Mouse (Mus musculus) erythroblast, embryonic 14.5 days (primary cell): ENCODE data around the gene C130079G13Rik. TPM values are rescaled to one million over a fixed set of nuclear protein-coding genes. Genes with fewer than 3 reads are reported as not detected.
"Not testable (repeated sequence)": the region's sequence is repeated elsewhere in the genome, so short reads cannot be mapped to it uniquely, and the experiment has no call there.

ENCODE experiments used
- H3K27me3 ChIP-seq: 2 replicates; pipeline ENCODE4 v1.6.1; 2012; ENCODE audit warnings: inconsistent platforms; ENCODE audit not compliant: control insufficient read depth
- H3K36me3 ChIP-seq: 2 replicates; pipeline ENCODE4 v1.6.1; 2012; ENCODE audit warnings: mild to moderate bottlenecking, inconsistent platforms; ENCODE audit not compliant: control insufficient read depth
- H3K4me1 ChIP-seq: 2 replicates; pipeline ENCODE4 v1.6.1; 2012; ENCODE audit warnings: inconsistent platforms; ENCODE audit not compliant: control insufficient read depth
- H3K4me3 ChIP-seq: replicated peaks from 2 replicates; pipeline ENCODE3; 2012; ENCODE audit warnings: moderate library complexity, mild to moderate bottlenecking, inconsistent platforms
- H3K9me3 ChIP-seq: 2 replicates; pipeline ENCODE4 v1.6.1; 2012; ENCODE audit warnings: low read length, inconsistent platforms, mixed read lengths; ENCODE audit not compliant: control insufficient read depth
- GATA1 ChIP-seq: IDR thresholded peaks from 2 replicates; pipeline ENCODE4 v1.6.1; 2012; ENCODE audit warnings: low read length, inconsistent platforms, mixed read lengths
- TAL1 ChIP-seq: IDR thresholded peaks from 3 replicates; pipeline ENCODE4 v1.6.1; 2012; ENCODE audit warnings: low read length, inconsistent platforms, mixed read lengths
- polyA plus RNA-seq: library from polyadenylated mRNA; stranded (reverse); fragments of >175 nt; gene quantifications from 2 replicates; pipeline ENCODE4 v1.2.3, GENCODE M21; 2012

The C130079G13Rik gene
- polyA plus RNA-seq, result not detected in 2 replicates

DNA sequence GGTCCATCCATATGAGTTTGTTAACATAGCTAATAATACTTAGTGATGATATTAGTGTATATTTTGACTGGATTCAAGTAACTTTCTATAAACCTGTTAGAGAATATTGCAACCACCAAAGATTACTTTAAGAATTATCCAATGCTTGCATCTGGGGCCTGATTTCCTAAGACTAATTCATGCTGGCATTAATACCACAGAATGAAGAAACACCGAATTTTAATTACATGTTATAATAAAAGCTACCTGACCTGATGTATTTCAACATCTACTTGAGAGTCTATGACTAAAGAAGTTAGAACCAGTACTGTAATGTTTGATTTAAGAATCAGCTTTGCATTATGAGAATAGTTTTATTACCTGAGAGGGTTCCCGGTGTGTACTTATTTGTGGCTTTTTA lies at the start of gene C130079G13Rik:
C130079G13Rik (plus strand) TSS at position 301 of the 400 bp plus-strand sequence.
- Histone ChIP-seq H3K4me3 (no peak within 1 kb of the TSS), H3K9me3 (no peaks in the 10 kb centered on the region), H3K27me3 (no peaks in the 10 kb centered on the region), H3K36me3 (no peaks in the 10 kb centered on the region), H3K4me1 (no peaks in the 10 kb centered on the region)
- TF ChIP-seq TAL1 (no peak), GATA1 (no peak)

DNA sequence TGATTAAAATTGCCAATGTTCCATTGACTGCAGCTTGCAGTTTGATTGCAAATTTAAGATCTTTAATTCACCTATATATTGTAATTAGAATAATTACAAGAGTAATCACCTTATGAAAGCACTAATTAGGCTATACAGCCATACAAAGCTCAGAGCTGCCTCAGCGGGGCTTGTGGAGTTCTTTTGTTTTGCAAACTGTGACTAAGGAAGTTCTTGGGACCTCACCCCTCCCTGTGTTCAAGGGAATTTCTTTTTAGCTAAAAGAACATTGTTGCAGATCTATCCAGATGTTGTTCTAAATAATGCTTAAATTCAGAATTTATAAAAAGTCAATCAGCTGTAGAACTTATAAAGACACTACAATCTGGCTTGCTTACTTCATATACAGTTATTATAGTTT lies 47.4 kb upstream of the C130079G13Rik start:
- not testable (repeated sequence) for H3K9me3 ChIP-seq, H3K4me3 ChIP-seq, H3K4me1 ChIP-seq, H3K27me3 ChIP-seq, H3K36me3 ChIP-seq

DNA sequence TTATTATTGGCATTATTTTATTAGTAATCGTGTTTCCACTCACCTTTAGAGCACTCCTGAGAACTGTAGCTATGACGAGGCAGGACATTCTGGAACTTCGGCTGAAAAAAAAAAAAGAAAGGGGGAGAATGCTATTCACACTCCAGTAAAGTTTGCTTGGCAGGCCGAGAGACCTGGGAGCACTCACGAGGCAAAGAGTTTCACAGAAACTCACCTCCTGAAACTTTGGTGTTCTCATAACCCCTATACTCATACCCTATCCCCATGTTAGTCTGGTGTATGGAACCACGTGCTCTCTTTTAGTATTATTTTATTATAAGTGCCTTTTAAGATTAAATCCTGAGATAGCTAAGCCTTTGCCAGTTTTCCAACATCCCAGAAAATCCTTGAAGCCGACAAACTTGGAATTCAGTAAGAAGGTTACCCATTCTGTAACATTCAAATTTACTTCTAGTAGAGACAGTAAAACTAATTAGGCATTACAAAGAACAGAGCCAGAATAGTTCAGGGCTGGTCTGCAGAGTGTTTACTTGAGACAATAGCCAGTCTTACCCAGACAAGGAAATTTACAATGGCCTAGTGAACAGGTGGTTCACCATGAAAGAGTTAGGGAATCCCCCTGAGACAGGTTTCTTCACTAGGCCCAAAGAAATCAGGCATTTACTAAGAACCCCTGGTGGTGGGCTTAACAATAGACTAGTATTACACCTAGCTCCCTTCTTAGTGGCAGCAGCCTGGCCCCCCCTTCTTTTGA lies 45.0 kb upstream of the C130079G13Rik start:
- not testable (repeated sequence) for H3K27me3 ChIP-seq, H3K4me1 ChIP-seq, H3K36me3 ChIP-seq, H3K4me3 ChIP-seq, H3K9me3 ChIP-seq

DNA sequence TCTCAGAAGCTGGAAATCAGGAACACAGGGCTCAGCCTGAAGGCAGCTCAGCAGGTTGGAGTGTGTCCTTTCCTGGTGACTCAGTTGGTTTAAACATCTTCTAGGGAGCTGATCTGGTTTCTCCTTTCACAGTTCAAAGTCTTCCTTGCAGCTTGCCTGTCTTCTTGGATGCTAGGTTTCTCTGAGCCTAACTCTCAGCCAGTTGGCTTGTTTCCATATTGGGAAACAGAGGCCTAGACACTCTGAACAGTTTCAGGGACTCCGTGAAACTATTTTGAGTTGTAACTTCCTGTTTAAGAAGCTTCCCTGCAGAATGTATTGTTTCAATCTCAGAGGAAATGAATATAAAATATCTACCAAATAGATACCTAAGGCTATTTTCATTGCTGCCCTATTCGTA lies 31.7 kb upstream of the C130079G13Rik start:
- no peaks in the 10 kb centered on the region for H3K9me3 ChIP-seq
- H3K4me3 ChIP-seq, result no peak overlapping the region
- no peaks in the 10 kb centered on the region for H3K27me3 ChIP-seq
- H3K4me1 ChIP-seq, result no peaks in the 10 kb centered on the region
- TF ChIP-seq TAL1 (no peak), GATA1 (no peak)
- H3K36me3 ChIP-seq, result no peaks in the 10 kb centered on the region

DNA sequence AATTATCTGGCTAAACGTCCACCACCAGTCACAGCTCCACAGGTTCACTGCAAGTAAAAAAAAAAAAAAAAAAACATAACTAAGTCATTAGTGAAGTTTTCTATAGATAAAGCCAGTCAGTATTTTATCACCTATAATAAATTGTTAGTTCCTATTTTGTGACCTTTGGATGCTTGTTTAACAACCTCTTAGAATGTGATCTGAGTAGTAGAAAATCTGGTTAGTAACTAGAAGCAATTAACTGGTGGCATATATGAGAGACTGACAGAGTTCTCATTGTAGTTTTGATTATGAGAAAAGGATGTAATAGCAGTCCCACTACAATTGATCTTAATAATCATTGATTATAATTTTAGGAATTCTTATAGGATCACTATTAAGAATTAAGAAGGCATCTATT lies 9.6 kb downstream of the C130079G13Rik start:
- H3K27me3 ChIP-seq, result no peaks in the 10 kb centered on the region
- TF ChIP-seq TAL1 (no peak), GATA1 (no peak)
- H3K36me3 ChIP-seq, result no peaks in the 10 kb centered on the region
- no peaks in the 10 kb centered on the region for H3K9me3 ChIP-seq
- no peak overlapping the region for H3K4me3 ChIP-seq
- no peaks in the 10 kb centered on the region for H3K4me1 ChIP-seq

GRCm38 (mm10) chr3:59947294-59947950 lies 22.4 kb downstream of the C130079G13Rik start:
- Histone ChIP-seq H3K4me1 (no peaks in the 10 kb centered on the region), H3K36me3 (no peaks in the 10 kb centered on the region), H3K27me3 (no peaks in the 10 kb centered on the region), H3K9me3 (peaks cover 3% of the 10 kb centered on the region; the same call in 1 of the 2 replicates), H3K4me3 (no peak overlapping the region)
- TF ChIP-seq TAL1 (no peak), GATA1 (no peak)

DNA sequence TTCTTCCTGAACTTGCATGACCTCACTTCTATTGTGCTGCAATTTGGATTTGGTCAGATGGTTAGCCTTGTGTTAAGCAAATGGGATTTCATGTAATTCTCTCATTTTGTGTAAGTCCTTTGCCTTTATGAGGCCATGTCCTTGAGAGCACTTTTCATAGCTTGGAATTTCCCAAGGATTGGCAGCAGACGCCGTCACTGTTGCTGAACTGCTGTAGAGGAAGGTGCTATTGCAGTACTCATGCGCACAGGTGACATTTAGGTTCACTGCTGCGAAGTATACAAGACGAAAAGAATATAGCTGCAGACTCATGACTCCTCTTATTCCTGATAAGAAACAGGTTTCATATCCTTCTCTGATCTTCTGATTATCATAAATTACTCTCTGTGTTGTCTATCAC lies 45.9 kb downstream of the C130079G13Rik start:
- H3K4me3 ChIP-seq, result no peak overlapping the region
- H3K9me3 ChIP-seq, result no peaks in the 10 kb centered on the region
- no peaks in the 10 kb centered on the region for H3K27me3 ChIP-seq
- TF ChIP-seq TAL1, result no peak
- TF ChIP-seq GATA1, result no peak
- H3K36me3 ChIP-seq, result no peaks in the 10 kb centered on the region
- no peaks in the 10 kb centered on the region for H3K4me1 ChIP-seq

- no peak overlapping the region for H3K4me3 ChIP-seq
- H3K36me3 ChIP-seq, result no peaks in the 10 kb centered on the region
- no peaks in the 10 kb centered on the region for H3K4me1 ChIP-seq
- no peaks in the 10 kb centered on the region for H3K9me3 ChIP-seq
- no peaks in the 10 kb centered on the region for H3K27me3 ChIP-seq
- no peak for TF ChIP-seq TAL1
- TF ChIP-seq GATA1, result no peak
Observed at GRCm38 (mm10) chr3:59974591-59974990, 49.6 kb downstream of the C130079G13Rik start.

Other genes with a start within 250 kb of the C130079G13Rik start
- gene Gm5538, start 195.4 kb upstream of the C130079G13Rik start, polyA plus RNA-seq, result not detected in 2 replicates
- not detected in 2 replicates for gene Gm8298, start 64.2 kb upstream of the C130079G13Rik start, polyA plus RNA-seq
- gene Aadacl2, start 81.5 kb downstream of the C130079G13Rik start, polyA plus RNA-seq, result not detected in 2 replicates
- gene Aadac, start 100.5 kb downstream of the C130079G13Rik start, polyA plus RNA-seq, result not detected in 2 replicates
- gene Sucnr1, start 156.7 kb downstream of the C130079G13Rik start, polyA plus RNA-seq, result not detected in 2 replicates